Mouse (Mus musculus): ENCODE measurements around the gene Pigq. TPM values are rescaled to one million over a fixed set of nuclear protein-coding genes. Genes with fewer than 3 reads are reported as not detected.
A peak's percentile ranks its signal among the peaks of the same experiment; 100 is the strongest.

Gene Pigq
- polyA plus RNA-seq, 1 experiment = 117 TPM

DNA sequence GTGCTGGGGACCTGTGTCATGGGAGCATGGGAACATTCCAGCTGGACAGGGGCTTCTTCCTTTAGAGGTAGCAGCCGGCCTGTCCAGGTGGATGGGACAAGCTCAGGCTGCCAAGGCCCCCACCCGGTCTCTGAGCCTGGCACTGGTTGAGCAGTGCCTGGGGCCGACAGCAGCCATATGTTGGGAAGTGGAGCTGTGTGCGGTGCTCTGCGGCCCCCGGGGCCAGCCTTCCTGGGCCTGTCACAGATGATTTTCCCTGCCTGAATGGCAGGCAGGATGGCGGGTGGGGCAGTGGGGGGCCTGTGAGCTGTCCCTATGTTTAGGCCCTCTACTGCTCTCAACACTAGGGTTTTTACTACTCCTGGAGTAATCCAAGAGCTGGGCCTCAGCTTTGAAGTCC is 11.5 kb upstream of the Pigq start:
- TF ChIP-seq CTCF (IDR thresholded peaks at IDR 0.05; ENCODE audit: borderline replicate concordance, extremely low read depth, insufficient read depth, insufficient read length) = no peak

DNA sequence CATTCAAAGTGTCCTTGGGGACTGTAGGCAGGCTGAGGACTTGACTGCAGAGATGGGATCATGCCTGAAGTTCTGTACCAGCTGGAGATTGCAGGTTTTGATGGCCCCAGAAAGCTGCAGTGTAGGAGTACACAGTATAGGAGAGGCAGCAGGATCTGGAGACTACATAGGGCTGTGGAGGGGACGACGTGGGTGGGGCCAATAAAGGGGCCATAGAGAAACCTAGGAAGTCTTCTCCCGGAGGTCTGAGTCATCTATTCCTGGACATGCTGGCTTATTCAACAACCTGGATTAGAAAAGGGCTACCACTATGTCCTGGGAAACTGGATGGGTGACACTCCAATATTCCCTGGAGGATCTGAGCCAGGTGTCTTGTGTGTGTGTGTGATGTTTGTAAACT is 11.0 kb upstream of the Pigq start:
- no peak for DNase-seq (ENCODE audit: low read depth)
- TF ChIP-seq CTCF (IDR thresholded peaks at IDR 0.05; ENCODE audit: borderline replicate concordance, extremely low read depth, insufficient read depth, insufficient read length) = no peak
- TF ChIP-seq POLR2A (IDR thresholded peaks at IDR 0.05; ENCODE audit: borderline replicate concordance, extremely low read depth, insufficient read depth, insufficient read length, poor library complexity, severe bottlenecking) = no peak

More for the DNA sequence above, 11.5 kb upstream of the Pigq start:
- DNase-seq (ENCODE audit: low read depth) = peak; percentile 19

DNA sequence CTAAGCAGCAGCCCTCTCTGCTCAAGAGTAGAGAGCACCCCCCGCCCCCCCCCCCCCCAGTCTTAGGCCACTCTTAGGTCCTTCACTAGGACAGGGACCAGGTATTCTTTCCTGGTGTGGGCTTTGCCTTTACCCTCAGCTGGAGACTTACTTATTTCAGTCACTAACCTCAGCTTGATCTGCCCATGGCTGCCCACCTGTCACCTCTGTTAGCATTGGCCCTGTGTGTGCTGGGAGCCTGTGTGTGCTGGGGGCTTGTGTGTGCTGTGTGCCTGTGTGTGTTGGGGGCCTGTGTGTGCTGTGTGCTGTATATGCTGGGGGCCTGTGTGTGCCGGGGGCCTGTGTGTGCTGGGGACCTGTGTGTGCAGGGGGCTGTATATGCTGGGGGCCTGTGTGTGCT is 9.9 kb upstream of the Pigq start:
- no peak for TF ChIP-seq CTCF (IDR thresholded peaks at IDR 0.05; ENCODE audit: borderline replicate concordance, extremely low read depth, insufficient read depth, insufficient read length)
- TF ChIP-seq POLR2A (IDR thresholded peaks at IDR 0.05; ENCODE audit: borderline replicate concordance, extremely low read depth, insufficient read depth, insufficient read length, poor library complexity, severe bottlenecking) = no peak
- DNase-seq (ENCODE audit: low read depth) = no peak

DNA sequence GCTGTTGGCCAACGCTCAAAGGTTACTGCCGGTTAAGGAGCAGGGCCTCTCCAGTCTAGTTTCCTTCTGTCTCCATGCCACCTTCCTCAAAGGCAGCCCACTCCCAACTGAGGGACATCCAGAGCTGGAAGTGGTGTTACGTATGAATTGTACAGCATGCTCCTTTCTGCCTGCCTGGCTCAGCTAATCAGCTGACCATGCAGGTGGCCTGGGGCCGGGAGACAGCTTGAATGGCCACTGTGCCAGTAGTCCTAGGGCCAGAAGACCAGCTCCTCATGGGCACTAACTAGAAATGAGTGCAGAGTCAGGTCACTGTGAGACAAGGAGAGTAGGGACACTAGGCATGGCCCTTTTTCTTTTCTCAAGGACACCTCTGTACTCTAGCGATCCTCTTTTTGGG is 8.4 kb upstream of the Pigq start:
- DNase-seq (ENCODE audit: low read depth) = no peak
- TF ChIP-seq CTCF (IDR thresholded peaks at IDR 0.05; ENCODE audit: borderline replicate concordance, extremely low read depth, insufficient read depth, insufficient read length) = no peak

DNA sequence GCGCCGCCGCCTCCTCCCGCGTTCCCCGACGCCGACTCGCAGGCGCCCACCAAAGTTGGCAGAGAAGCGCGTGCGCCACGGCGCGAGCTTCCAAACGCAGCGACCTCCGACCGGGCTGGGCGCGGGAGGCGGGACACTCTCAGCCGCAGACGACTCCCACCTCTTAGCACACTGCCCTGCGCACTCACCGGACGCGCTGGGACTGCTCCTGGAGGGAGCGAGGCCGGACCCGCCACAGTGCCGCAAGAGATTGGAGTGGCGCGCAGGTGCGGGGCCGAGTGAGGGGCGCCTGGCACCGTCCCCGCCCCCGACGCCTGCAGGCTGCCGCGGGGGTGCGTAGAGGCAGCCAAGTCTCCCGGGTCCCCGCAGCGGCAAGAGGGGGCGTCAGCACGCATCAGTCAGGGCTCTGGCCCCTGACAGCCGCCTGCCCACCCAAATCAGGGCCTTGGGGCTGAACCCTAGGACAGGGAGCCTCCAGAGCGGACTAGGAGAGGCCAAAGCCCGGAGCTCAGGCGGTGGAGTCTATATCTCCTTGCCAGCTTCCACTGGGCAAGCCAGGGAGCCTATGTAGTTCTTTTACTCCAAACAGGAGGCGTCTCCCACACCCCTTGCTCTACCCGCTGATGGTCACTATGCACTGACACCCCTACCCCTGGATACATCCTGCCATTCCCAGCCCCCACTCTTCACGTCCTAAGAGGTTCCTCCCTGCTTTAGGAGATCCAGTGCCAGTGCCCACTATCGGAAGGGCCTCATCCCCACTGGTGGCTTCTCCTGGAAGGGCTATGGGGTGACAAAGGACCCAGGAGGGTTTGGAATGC is 7.3 kb upstream of the Pigq start, which contains the start of gene A930017K11Rik:
A930017K11Rik (minus strand) TSS at position 763 of the 821 bp plus-strand sequence.
- no peak for DNase-seq (ENCODE audit: low read depth)
- no peak for TF ChIP-seq POLR2A (IDR thresholded peaks at IDR 0.05; ENCODE audit: borderline replicate concordance, extremely low read depth, insufficient read depth, insufficient read length, poor library complexity, severe bottlenecking)
- TF ChIP-seq CTCF (IDR thresholded peaks at IDR 0.05; ENCODE audit: borderline replicate concordance, extremely low read depth, insufficient read depth, insufficient read length) = no peak

DNA sequence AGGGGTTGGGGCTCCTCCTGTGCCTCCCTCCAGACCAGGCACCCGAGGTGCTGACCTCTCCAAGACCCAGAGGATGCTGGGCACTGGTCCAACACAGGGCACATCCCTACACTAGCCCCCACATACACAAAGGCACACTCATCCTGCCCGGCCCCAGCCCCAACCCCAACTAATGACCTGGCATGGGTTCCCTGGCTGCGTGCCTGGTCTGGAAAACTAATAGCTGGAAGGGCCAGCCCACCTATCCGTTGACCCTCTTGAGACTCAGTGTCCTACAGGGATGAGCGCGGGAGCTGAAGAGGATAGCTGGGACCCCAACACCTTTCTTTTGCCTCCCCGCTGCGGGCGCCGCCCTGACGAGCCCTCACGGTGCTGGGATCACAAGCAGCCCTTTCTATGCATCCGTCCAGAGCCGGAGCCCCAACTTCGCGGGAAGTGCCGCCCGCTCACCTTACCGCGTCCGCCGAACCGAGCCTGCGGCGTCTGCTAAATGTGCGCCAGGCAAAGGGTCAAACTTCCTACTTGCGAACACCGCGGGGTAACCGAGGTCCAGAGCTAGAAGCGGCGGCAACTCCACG is 6.6 kb upstream of the Pigq start:
- TF ChIP-seq CTCF (IDR thresholded peaks at IDR 0.05; ENCODE audit: borderline replicate concordance, extremely low read depth, insufficient read depth, insufficient read length) (no peak), POLR2A (IDR thresholded peaks at IDR 0.05; ENCODE audit: borderline replicate concordance, extremely low read depth, insufficient read depth, insufficient read length, poor library complexity, severe bottlenecking) (no peak)
- no peak for DNase-seq (ENCODE audit: low read depth)

DNA sequence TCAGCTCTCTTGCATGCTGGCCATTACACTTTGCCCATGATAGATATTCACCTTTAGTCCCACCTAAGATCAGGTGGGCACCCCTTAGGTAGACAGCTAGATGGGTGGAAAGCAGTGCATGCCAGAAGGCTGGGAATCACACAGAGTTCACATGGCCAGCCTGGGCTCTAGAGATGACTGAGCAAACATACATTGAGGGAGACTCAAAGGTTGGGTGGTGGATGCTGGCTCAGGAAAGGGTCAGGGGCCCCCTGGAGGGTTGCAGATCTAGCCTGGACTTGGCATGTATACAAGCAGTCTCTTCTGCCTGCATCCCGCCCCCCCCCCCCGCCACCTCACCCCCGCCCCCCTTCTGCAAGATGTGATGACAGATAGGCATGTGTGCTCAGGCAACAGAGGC is 6.0 kb upstream of the Pigq start:
- TF ChIP-seq POLR2A (IDR thresholded peaks at IDR 0.05; ENCODE audit: borderline replicate concordance, extremely low read depth, insufficient read depth, insufficient read length, poor library complexity, severe bottlenecking) (no peak), CTCF (IDR thresholded peaks at IDR 0.05; ENCODE audit: borderline replicate concordance, extremely low read depth, insufficient read depth, insufficient read length) (no peak)
- no peak for DNase-seq (ENCODE audit: low read depth)

DNA sequence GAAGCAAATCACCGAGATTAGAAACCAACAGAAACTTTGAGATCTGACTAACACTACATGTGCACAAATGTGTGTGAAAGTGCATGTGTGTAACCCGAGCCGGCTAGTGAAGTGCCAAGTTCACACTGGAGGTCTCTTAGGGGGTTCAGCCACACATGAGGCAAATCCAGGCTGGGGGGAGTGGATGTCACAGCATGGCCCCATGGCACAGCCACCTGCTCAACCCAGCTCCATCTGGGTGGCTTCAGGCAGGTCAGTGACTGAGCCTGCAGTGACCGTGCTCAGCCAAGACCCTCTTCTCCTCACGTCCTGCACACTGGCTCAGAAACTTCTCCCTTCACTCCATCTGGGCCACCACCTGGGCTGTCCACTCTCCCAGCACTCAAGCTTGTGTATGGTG is 5.2 kb upstream of the Pigq start:
- TF ChIP-seq CTCF (IDR thresholded peaks at IDR 0.05; ENCODE audit: borderline replicate concordance, extremely low read depth, insufficient read depth, insufficient read length) (no peak), POLR2A (IDR thresholded peaks at IDR 0.05; ENCODE audit: borderline replicate concordance, extremely low read depth, insufficient read depth, insufficient read length, poor library complexity, severe bottlenecking) (no peak)

DNA sequence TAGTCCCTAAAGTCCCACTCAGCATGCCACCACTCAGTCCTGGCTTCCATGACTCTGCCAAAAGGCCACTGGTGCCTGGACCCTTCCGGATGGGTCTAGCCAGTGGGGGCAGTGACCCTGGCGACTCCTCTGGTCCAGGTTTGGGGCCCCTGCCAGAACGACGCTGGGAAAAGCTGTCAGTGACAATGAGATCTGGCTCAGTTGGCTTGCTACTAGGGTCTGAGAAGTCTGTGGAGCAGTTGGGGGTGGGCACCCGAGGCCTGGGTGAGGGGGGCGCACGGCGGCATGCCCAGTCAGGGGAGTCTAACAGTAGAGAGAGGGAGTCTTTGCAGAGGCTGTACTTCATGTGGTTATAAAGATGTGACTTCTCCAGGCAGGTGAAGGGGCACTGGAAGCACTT is 3.3 kb upstream of the Pigq start:
- no peak for DNase-seq (ENCODE audit: low read depth)

More for the DNA sequence above, 5.2 kb upstream of the Pigq start:
- no peak for DNase-seq (ENCODE audit: low read depth)

DNA sequence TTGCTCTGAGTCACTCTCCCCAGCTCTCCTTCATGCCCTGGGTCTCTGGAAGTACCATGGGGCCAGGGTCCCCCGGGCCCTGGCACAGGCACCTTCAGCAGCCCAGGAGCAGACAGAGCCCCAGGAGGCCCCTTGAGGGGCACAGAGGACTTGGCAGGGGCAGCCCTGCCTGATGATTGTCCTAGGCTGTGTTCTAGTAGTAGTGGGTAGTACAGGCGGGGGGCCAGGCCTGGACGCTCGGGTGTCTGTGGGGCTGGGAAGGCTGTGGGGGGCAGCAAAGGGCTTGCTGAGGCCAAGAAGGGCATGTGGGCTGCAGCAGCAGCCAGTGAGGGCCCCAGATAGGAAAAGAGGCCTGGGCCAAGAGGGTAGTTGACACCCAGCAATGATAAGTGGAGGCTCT is 2.8 kb upstream of the Pigq start:
- no peak for TF ChIP-seq POLR2A (IDR thresholded peaks at IDR 0.05; ENCODE audit: borderline replicate concordance, extremely low read depth, insufficient read depth, insufficient read length, poor library complexity, severe bottlenecking)
- no peak for TF ChIP-seq CTCF (IDR thresholded peaks at IDR 0.05; ENCODE audit: borderline replicate concordance, extremely low read depth, insufficient read depth, insufficient read length)
- no peak for DNase-seq (ENCODE audit: low read depth)

More for the DNA sequence above, 3.3 kb upstream of the Pigq start:
- TF ChIP-seq POLR2A (IDR thresholded peaks at IDR 0.05; ENCODE audit: borderline replicate concordance, extremely low read depth, insufficient read depth, insufficient read length, poor library complexity, severe bottlenecking) = no peak

DNA sequence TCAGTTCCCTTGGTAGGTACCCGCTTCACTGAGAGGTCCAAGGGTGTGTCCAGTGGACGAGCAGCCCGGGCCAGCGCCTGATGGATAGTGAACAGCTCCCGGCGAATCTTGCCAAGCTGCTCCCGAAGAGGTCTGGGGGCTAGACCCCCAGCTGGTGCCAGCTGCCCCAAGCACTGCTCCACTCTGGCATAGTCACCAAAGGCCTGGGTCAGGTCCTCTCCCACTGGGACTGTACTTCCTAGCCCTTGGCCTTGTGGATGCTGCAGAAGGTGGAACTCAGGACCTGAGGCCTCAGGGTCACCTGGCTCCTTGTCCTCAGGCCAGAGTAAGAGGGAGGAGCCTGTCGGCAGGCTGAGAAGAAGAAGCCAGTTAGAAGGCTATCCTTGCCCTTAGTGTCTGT is 2.2 kb upstream of the Pigq start:
- no peak for DNase-seq (ENCODE audit: low read depth)
- TF ChIP-seq POLR2A (IDR thresholded peaks at IDR 0.05; ENCODE audit: borderline replicate concordance, extremely low read depth, insufficient read depth, insufficient read length, poor library complexity, severe bottlenecking) (no peak), CTCF (IDR thresholded peaks at IDR 0.05; ENCODE audit: borderline replicate concordance, extremely low read depth, insufficient read depth, insufficient read length) (no peak)

DNA sequence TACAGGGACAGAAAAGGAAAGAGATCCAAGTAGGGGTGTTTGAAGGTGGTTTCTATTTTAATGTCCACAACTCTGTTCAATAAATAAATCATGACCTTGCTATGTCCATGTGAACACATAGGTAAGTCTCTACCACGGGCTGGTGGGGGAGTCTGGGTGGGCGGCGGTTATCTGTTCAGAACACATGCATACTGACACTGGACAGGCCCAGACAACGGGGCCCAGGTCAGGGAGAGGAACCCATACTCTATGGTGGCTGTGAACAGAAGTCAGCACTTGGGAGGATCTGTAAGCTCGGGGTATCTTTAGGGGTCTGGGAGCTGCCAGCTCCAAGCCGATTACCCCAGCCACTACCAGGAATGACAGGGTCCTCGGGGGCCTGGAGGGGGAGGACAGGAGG is 1.6 kb upstream of the Pigq start:
- TF ChIP-seq POLR2A (IDR thresholded peaks at IDR 0.05; ENCODE audit: borderline replicate concordance, extremely low read depth, insufficient read depth, insufficient read length, poor library complexity, severe bottlenecking) = no peak
- no peak for TF ChIP-seq CTCF (IDR thresholded peaks at IDR 0.05; ENCODE audit: borderline replicate concordance, extremely low read depth, insufficient read depth, insufficient read length)
- no peak for DNase-seq (ENCODE audit: low read depth)
